Comparison of ENCODE assay signal across 13 mouse cellular contexts in genomic region chr2:137229422-137230069, GRCm38 (mm10).
DNase-seq lines count a peak whose midpoint lies in the region; ATAC-seq and TF ChIP-seq lines count a peak whose summit lies in the region.
"Had no signal": no experiment of that assay in that cellular context is flagged by ENCODE, and none has a peak within 500 bp of the region (broad histone marks: within the 10 kb centered on the region; RNA-seq: fewer than 3 reads in every experiment).

No protein-coding gene starts in this region.

- no peak overlapping the region for H3K9ac ChIP-seq in hindbrain, embryonic 14.5 days
- H3K9ac ChIP-seq in midbrain, postnatal 0 days (replicated peaks; ENCODE audit: low read length, poor library complexity, severe bottlenecking), result no peak overlapping the region

- H3K36me3 ChIP-seq in forebrain, embryonic 10.5 days (replicated peaks), result no peaks in the 10 kb centered on the region
- H3K36me3 ChIP-seq in hindbrain, embryonic 14.5 days (replicated peaks; ENCODE audit: control insufficient read depth, insufficient read depth), result no peaks in the 10 kb centered on the region
- H3K36me3 ChIP-seq in midbrain, postnatal 0 days (ENCODE audit: insufficient read depth, low read length), result no peaks in the 10 kb centered on the region

- intact Hi-C loops in gastrocnemius, adult 2 months (cut with DNase I), result no loop called here

- DNase-seq in cerebellum, postnatal 10 days, result peak; percentile 12 to 30
- DNase-seq in cerebellum, adult 11-12 months, result no peak
- no peak for DNase-seq in forebrain, embryonic 10.5 days (ENCODE audit: extremely low spot score, low spot score)
- peak; percentile 48 for DNase-seq in hindbrain, embryonic 14.5 days (ENCODE audit: low spot score)
- peak; percentile 27 for DNase-seq in midbrain, postnatal 0 days (ENCODE audit: low spot score)
- no peak for DNase-seq in gastrocnemius, adult 2 months
- DNase-seq in heart, adult 9 months (ENCODE audit: low spot score in 2 of 2), result no peak
- DNase-seq: adrenal gland, postnatal 25 days; cerebellum, adult 18-20 months; lung, adult 18-20 months; thymus, postnatal 14 days had no signal

- no peak for TF ChIP-seq CTCF in midbrain, postnatal 0 days (IDR thresholded peaks at IDR 0.05)
- TF ChIP-seq CTCF in gastrocnemius, adult 2 months (IDR thresholded peaks at IDR 0.05), result no peak

- H3K4me3 ChIP-seq in forebrain, embryonic 10.5 days, result no peak overlapping the region
- no peak overlapping the region for H3K4me3 ChIP-seq in hindbrain, embryonic 14.5 days (replicated peaks; ENCODE audit: low read length)
- H3K4me3 ChIP-seq in midbrain, postnatal 0 days (ENCODE audit: low read depth, low read length), result no peak overlapping the region
- H3K4me3 ChIP-seq in gastrocnemius, adult 2 months, result no peak overlapping the region

- peak overlapping the region; percentile 65 for H3K27ac ChIP-seq in forebrain, embryonic 10.5 days
- H3K27ac ChIP-seq in hindbrain, embryonic 14.5 days, result no peak overlapping the region
- no peak overlapping the region for H3K27ac ChIP-seq in midbrain, postnatal 0 days (ENCODE audit: low read depth, low read length)
- H3K27ac ChIP-seq in gastrocnemius, adult 2 months, result no peak overlapping the region

- H3K4me2 ChIP-seq in hindbrain, embryonic 14.5 days (replicated peaks), result no peak overlapping the region
- no peak overlapping the region for H3K4me2 ChIP-seq in midbrain, postnatal 0 days (ENCODE audit: low read depth, low read length, poor library complexity, severe bottlenecking)
- H3K4me2 ChIP-seq: heart, embryonic 11.5 days had no signal

- no peaks in the 10 kb centered on the region for H3K9me3 ChIP-seq in forebrain, embryonic 10.5 days
- no peaks in the 10 kb centered on the region for H3K9me3 ChIP-seq in hindbrain, embryonic 14.5 days (ENCODE audit: control insufficient read depth, low read length)
- no peaks in the 10 kb centered on the region for H3K9me3 ChIP-seq in midbrain, postnatal 0 days (ENCODE audit: low read length)

- ATAC-seq in hindbrain, embryonic 14.5 days (ENCODE audit: low FRiP score), result peak; percentile 83; the same call in 1 of the 2 replicates
- no peak for ATAC-seq in midbrain, postnatal 0 days (ENCODE audit: low FRiP score)
- ATAC-seq in cerebellum, adult (ENCODE audit: insufficient number of reproducible peaks, low FRiP score, low TSS enrichment), result no peak

- H3K27me3 ChIP-seq in forebrain, embryonic 10.5 days (ENCODE audit: poor library complexity, severe bottlenecking), result peaks cover 4% of the 10 kb centered on the region; the same call in 1 of the 2 replicates
- no peaks in the 10 kb centered on the region; the same call in 1 of the 2 replicates for H3K27me3 ChIP-seq in hindbrain, embryonic 14.5 days (ENCODE audit: control insufficient read depth, insufficient read depth, low read length)
- no peaks in the 10 kb centered on the region for H3K27me3 ChIP-seq in midbrain, postnatal 0 days (ENCODE audit: insufficient read depth, low read length)

- 36% methylated on average over 1 of the region's 1 CpGs for WGBS in forebrain, embryonic 10.5 days
- WGBS in hindbrain, embryonic 14.5 days, result 11% methylated on average over 1 of the region's 1 CpGs
- 9% methylated on average over 1 of the region's 1 CpGs for WGBS in midbrain, postnatal 0 days

- peaks cover 15% of the 10 kb centered on the region for H3K4me1 ChIP-seq in forebrain, embryonic 10.5 days
- 0 out of 2 replicates have a peak, but pooled peaks cover 5% of the 10 kb centered on the region for H3K4me1 ChIP-seq in hindbrain, embryonic 14.5 days (replicated peaks; ENCODE audit: control insufficient read depth, insufficient read depth, low read length)
- H3K4me1 ChIP-seq in midbrain, postnatal 0 days (ENCODE audit: insufficient read depth, low read length), result no peaks in the 10 kb centered on the region

Comparison
In these comparisons a context has a peak if more than half of its experiments do, and no peak if none do; other contexts are left out.
1. DNase-seq: peak in cerebellum, postnatal 10 days (2 of 2), hindbrain, embryonic 14.5 days (single experiment) and midbrain, postnatal 0 days (single experiment); none in cerebellum, adult 11-12 months (single experiment), forebrain, embryonic 10.5 days (single experiment), gastrocnemius, adult 2 months (single experiment) and heart, adult 9 months (0 of 2).